Mouse (Mus musculus): ENCODE measurements around the gene Dusp13. TPM values are rescaled to one million over a fixed set of nuclear protein-coding genes. Genes with fewer than 3 reads are reported as not detected.

Gene Dusp13
- polyA plus RNA-seq, 1 experiment from 2014 or later = not detected

DNA sequence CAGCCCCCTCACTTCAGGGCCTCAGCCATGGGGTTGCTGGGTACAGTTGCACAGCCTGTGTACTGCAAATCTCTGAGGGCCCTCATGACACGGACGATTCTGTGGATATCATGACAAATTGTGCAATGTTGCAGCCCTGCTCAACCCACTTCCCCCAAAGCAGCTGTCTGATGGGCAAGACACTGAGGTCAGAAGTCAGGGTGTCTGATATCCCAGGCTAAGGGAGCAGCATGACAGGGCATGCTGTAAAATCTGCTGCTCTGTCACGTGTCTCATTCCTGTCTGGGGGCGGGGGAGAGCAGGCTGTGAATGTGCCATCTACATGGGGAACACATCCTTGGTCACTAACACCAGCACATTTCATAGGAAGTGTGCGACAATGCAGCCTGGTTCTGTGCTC is 5.8 kb downstream of the Dusp13 start:
- Histone ChIP-seq H3K27me3 (peaks cover 8% of the 10 kb centered on the region; the same call in 1 of the 2 replicates), H3K36me3 (replicated peaks) (no peaks in the 10 kb centered on the region), H3K9me3 (no peaks in the 10 kb centered on the region), H3K4me1 (no peaks in the 10 kb centered on the region; the same call in 1 of the 2 replicates), H3K4me3 (replicated peaks) (no peak overlapping the region), H3K9ac (no peak overlapping the region), H3K4me2 (no peak overlapping the region), H3K27ac (no peak overlapping the region)
- WGBS = 82% methylated on average over 5 of the region's 5 CpGs
- no peak for ATAC-seq (ENCODE audit: low FRiP score)

DNA sequence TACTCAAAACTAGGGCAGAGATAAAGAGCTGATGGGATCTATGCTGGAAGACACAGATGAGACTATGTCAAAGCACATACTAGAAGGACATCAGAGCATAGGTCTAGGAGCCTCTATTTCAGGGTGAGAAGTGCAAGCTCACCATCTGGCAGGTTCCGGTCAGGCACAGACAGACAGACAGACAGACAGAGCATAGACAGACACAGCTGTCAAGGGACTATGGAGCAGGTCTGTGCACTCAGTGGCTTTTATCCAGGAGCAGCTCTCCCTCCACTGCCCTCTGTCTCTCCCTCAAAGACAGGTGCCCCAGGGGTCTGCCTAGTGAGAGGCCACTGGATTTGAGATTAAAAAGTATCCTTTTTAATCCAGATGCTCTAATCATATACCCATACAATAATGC is 6.8 kb downstream of the Dusp13 start:
- H3K4me2 ChIP-seq = no peak overlapping the region
- no peak overlapping the region for H3K4me3 ChIP-seq (replicated peaks)
- no peaks in the 10 kb centered on the region for H3K4me1 ChIP-seq
- WGBS = 92% methylated on average over 1 of the region's 1 CpGs
- ATAC-seq (ENCODE audit: low FRiP score) = no peak
- H3K27ac ChIP-seq = no peak overlapping the region
- no peak overlapping the region for H3K9ac ChIP-seq
- no peaks in the 10 kb centered on the region for H3K9me3 ChIP-seq
- peaks cover 8% of the 10 kb centered on the region; the same call in 1 of the 2 replicates for H3K27me3 ChIP-seq
- H3K36me3 ChIP-seq (replicated peaks) = no peaks in the 10 kb centered on the region

GRCm38 (mm10) chr14:21742441-21742840 is 8.5 kb downstream of the Dusp13 start:
- no peak for ATAC-seq (ENCODE audit: low FRiP score)
- WGBS = 95% methylated on average over 4 of the region's 4 CpGs
- Histone ChIP-seq H3K36me3 (replicated peaks) (no peaks in the 10 kb centered on the region), H3K9ac (no peak overlapping the region), H3K27ac (no peak overlapping the region), H3K27me3 (peaks cover 8% of the 10 kb centered on the region; the same call in 1 of the 2 replicates), H3K9me3 (no peaks in the 10 kb centered on the region), H3K4me2 (no peak overlapping the region), H3K4me1 (no peaks in the 10 kb centered on the region), H3K4me3 (replicated peaks) (no peak overlapping the region)

DNA sequence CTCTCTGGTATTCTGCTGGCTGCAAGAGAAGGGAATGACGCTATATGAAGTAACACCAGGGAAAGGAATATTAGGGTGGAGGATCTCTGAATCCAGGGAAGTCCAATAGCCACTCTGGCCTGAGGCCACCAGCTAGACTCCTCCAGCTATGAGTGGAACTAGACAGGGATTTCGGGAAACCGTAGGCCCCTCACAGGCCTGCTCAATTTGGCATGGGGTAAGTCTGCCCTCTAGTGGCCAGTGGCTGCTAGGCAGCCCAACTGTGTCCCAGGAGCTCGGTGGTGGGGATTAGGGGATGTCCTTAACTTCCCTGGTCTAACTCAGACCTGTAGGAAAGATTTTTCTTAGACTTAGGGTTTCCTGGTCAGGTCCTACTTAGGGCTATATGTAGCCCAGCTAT is 9.2 kb downstream of the Dusp13 start:
- H3K9ac ChIP-seq = no peak overlapping the region
- ATAC-seq (ENCODE audit: low FRiP score) = peak; percentile 84
- no peaks in the 10 kb centered on the region for H3K9me3 ChIP-seq
- H3K27me3 ChIP-seq = peaks cover 8% of the 10 kb centered on the region; the same call in 1 of the 2 replicates
- H3K4me2 ChIP-seq = no peak overlapping the region
- 12% methylated on average over 4 of the region's 4 CpGs for WGBS
- no peak overlapping the region for H3K27ac ChIP-seq
- no peaks in the 10 kb centered on the region for H3K4me1 ChIP-seq
- H3K36me3 ChIP-seq (replicated peaks) = no peaks in the 10 kb centered on the region
- H3K4me3 ChIP-seq (replicated peaks) = no peak overlapping the region

DNA sequence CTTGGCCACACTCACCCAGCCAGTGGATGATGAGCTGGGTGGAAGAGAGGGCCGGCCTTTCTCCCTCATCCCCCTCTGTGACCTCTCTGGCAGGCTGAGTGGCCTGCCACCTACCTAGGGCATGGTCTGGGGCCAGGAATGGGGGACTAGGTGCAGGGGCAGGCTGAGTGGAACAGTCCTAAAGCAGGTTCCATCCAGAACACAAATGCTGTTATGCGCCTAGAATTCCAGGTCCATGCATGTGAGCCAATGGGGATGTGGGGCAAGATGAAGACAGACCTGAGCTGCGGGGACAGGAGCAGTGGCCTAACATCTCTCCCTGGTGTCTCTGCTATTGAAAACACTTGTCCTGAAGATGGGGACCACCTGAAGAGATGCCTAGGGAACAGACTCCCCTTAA is 9.7 kb downstream of the Dusp13 start:
- Histone ChIP-seq H3K27ac (no peak overlapping the region), H3K36me3 (replicated peaks) (no peaks in the 10 kb centered on the region), H3K4me1 (no peaks in the 10 kb centered on the region), H3K9ac (no peak overlapping the region), H3K9me3 (no peaks in the 10 kb centered on the region), H3K27me3 (peaks cover 8% of the 10 kb centered on the region; the same call in 1 of the 2 replicates), H3K4me3 (replicated peaks) (no peak overlapping the region), H3K4me2 (no peak overlapping the region)
- WGBS = 92% methylated on average over 3 of the region's 3 CpGs
- ATAC-seq (ENCODE audit: low FRiP score) = no peak

DNA sequence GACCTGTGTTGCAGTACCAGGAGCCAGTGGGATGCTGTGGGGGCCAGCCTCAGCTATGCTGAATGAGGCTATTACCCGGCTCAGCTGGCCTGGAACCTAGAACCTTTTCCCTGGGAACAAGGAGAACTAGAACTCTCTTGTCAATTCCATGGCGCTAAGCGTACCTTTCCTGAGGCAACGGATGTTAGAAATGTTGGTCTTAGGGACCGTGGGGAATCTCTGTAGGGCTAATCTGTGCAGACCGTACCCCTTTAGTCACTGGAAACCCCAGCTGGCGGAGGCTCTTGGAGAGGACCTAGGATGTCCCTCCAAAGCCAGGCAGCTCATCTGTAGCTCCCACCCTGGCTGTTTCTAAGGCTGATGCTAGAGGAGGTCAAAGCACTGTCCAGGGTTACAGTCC is 10.6 kb downstream of the Dusp13 start:
- no peaks in the 10 kb centered on the region for H3K4me1 ChIP-seq
- H3K9me3 ChIP-seq = no peaks in the 10 kb centered on the region
- H3K4me2 ChIP-seq = no peak overlapping the region
- ATAC-seq (ENCODE audit: low FRiP score) = no peak
- no peak overlapping the region for H3K9ac ChIP-seq
- WGBS = 96% methylated on average over 7 of the region's 7 CpGs
- H3K4me3 ChIP-seq (replicated peaks) = no peak overlapping the region
- peaks cover 8% of the 10 kb centered on the region; the same call in 1 of the 2 replicates for H3K27me3 ChIP-seq
- H3K36me3 ChIP-seq (replicated peaks) = no peaks in the 10 kb centered on the region
- H3K27ac ChIP-seq = no peak overlapping the region

- WGBS = 91% methylated on average over 15 of the region's 15 CpGs
- H3K4me3 ChIP-seq (replicated peaks) = no peak overlapping the region
- H3K4me2 ChIP-seq = no peak overlapping the region
- no peaks in the 10 kb centered on the region for H3K4me1 ChIP-seq
- no peak overlapping the region for H3K9ac ChIP-seq
- ATAC-seq (ENCODE audit: low FRiP score) = no peak
- no peaks in the 10 kb centered on the region for H3K9me3 ChIP-seq
- H3K27ac ChIP-seq = no peak overlapping the region
- H3K27me3 ChIP-seq = no peaks in the 10 kb centered on the region
- no peaks in the 10 kb centered on the region for H3K36me3 ChIP-seq (replicated peaks)
Observed at GRCm38 (mm10) chr14:21733131-21733905, 17.7 kb downstream of the Dusp13 start.

GRCm38 (mm10) chr14:21729936-21730335 is 21.0 kb downstream of the Dusp13 start:
- Histone ChIP-seq H3K4me2 (no peak overlapping the region), H3K27me3 (no peaks in the 10 kb centered on the region), H3K9me3 (no peaks in the 10 kb centered on the region), H3K4me3 (replicated peaks) (no peak overlapping the region), H3K36me3 (replicated peaks) (no peaks in the 10 kb centered on the region), H3K4me1 (no peaks in the 10 kb centered on the region), H3K27ac (no peak overlapping the region), H3K9ac (no peak overlapping the region)
- no peak for ATAC-seq (ENCODE audit: low FRiP score)
- 95% methylated on average over 4 of the region's 4 CpGs for WGBS

DNA sequence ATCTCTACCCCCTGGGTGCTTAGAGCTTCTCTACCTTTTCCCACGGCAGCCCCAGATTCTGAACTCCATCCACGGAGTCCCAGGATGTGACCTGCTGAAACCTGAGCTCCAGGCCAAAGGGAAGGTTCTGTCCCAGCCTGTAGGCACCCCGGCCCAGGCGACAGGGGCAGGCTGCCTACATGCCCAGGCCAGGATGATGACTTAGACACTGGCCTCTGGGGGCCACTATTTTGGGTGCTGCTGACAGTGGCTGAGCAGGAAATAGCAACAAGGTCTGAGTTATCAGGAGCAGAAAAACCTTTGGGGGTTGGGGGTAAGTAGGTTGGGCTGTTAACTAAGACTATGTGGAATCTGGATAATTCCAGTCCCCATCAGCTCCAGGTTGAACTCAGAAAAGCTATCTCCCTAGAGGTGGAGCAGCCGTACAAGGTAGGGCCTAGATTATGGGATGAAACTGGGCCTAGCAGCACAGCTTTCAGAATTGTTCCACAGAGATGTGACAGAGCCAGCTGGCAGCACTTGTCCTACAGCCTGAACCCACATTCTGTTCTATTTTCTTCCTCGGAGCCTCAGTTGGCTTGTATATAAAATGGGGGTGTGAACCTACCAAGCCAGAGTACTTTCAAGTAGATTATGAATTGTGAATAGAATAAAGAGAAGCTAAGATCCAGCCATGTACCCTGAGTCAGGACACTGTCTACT is 21.8 kb downstream of the Dusp13 start:
- H3K9ac ChIP-seq = no peak overlapping the region
- H3K27ac ChIP-seq = no peak overlapping the region
- no peaks in the 10 kb centered on the region for H3K9me3 ChIP-seq
- no peak overlapping the region for H3K4me3 ChIP-seq (replicated peaks)
- no peaks in the 10 kb centered on the region for H3K4me1 ChIP-seq
- H3K36me3 ChIP-seq (replicated peaks) = no peaks in the 10 kb centered on the region
- H3K4me2 ChIP-seq = no peak overlapping the region
- no peaks in the 10 kb centered on the region for H3K27me3 ChIP-seq
- ATAC-seq (ENCODE audit: low FRiP score) = no peak
- 85% methylated on average over 6 of the region's 6 CpGs for WGBS

DNA sequence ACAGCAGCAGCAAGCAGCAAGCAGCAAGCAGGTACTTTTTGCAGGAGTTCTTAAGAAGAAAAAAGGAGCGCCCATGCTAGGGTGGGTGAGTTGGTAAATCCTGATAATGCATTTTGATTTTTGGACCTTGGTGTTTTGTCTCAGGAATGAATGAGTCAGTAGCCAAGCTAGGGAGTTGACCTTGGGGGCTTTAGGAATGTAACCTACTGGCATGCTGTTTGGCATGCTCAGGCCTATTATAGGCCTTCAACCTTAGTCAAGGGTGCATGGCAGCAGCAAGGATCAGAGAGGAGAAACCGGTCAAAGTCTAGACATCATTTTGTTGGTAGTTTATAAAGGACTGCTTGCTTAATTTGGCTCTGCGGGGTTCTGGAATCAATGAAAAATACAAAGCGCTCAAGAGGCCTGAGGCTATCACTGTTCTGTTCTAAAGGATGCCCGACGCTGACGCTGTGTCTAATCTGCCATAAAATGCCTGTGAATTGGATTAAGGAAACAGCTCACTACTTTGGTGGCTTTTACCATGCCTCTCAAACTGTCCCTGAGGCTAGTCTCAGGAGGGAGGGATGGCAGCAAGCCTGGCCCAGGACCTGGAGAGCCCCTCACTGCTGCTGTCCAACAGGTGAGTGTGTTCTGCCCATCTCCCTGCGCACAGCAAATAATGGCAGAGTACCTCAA is 28.8 kb downstream of the Dusp13 start:
- 40% methylated on average over 8 of the region's 8 CpGs for WGBS
- Histone ChIP-seq H3K36me3 (replicated peaks) (no peaks in the 10 kb centered on the region), H3K4me2 (no peak overlapping the region), H3K4me1 (peaks cover 17% of the 10 kb centered on the region), H3K4me3 (replicated peaks) (no peak overlapping the region), H3K27me3 (no peaks in the 10 kb centered on the region), H3K27ac (no peak overlapping the region), H3K9me3 (0 out of 2 replicates have a peak, but pooled peaks cover 5% of the 10 kb centered on the region), H3K9ac (no peak overlapping the region)
- ATAC-seq (ENCODE audit: low FRiP score) = no peak

DNA sequence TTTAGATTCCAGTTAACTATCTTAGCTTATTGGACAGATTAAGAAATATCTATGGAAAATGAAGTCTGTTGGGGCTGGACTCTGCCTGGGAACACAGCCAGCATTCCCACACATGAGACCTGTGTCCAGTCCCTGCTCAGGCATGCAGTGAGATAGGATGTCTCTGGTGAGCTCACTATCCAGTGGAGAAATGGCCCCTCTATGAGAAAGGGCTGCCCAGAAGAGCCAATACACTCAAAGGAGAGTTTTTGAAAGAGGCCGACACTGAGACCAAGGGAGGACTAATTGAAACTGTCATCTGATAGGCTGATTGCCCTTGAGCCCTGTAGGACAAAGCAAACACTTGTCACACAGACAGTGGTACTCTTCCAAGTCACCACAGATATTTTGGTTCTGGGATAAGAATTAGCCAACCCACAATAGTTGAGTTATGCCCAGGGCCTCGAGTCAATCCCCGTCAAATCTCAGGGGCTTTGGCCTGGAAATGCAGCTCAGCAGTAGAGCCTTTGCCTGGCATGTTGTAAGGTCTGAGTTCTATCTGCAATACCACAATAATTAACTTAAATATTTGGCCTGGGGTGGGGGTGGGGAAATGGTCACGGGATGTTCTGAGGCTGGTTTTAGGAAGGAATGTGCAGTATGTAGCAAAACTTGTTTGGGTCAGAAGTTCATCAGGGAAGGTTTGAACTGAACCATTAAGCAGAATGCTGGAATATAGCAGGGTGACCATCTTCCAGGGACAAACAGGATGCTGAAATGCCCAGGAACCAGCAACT is 30.4 kb downstream of the Dusp13 start:
- no peak overlapping the region for H3K4me2 ChIP-seq
- H3K27ac ChIP-seq = no peak overlapping the region
- no peak for ATAC-seq (ENCODE audit: low FRiP score)
- H3K27me3 ChIP-seq = no peaks in the 10 kb centered on the region
- H3K9me3 ChIP-seq = 0 out of 2 replicates have a peak, but pooled peaks cover 5% of the 10 kb centered on the region
- no peaks in the 10 kb centered on the region for H3K36me3 ChIP-seq (replicated peaks)
- no peak overlapping the region for H3K4me3 ChIP-seq (replicated peaks)
- peaks cover 17% of the 10 kb centered on the region for H3K4me1 ChIP-seq
- no peak overlapping the region for H3K9ac ChIP-seq
- 87% methylated on average over 4 of the region's 4 CpGs for WGBS
